Mouse (Mus musculus) stomach, postnatal 0 days (tissue): ENCODE measurements at regions not wholly inside any gene's neighbourhood (a gene's known extent, or its start where the extent isn't known, plus 50 kb on each side); places are given as distances from the start of the nearest gene placed in this dataset.

Experiments
- ATAC-seq: fragments of 200-750 bp; cut with Nextera tagmentation; 2 replicates; pipeline ENCODE4 v1.8.0; 2017; ENCODE audit not compliant: low FRiP score, low TSS enrichment
- DNase-seq: peaks from one replicate; pipeline ENCODE4 v3.0.0-alpha.2; 2016; ENCODE audit warnings: low spot score
- H3K27ac ChIP-seq: fragments of 300-500 bp; sonication (generic); replicated peaks from 2 replicates; pipeline ENCODE4 v1.5.1; 2014; ENCODE audit warnings: mild to moderate bottlenecking, control low read depth
- H3K27me3 ChIP-seq: fragments of 300-500 bp; sonication (generic); 2 replicates; pipeline ENCODE4 v1.6.1; 2014; ENCODE audit warnings: low read length; ENCODE audit not compliant: control insufficient read depth, insufficient read depth
- H3K36me3 ChIP-seq: fragments of 300-500 bp; sonication (generic); 2 replicates; pipeline ENCODE4 v1.6.1; 2014; ENCODE audit warnings: low read length, mixed read lengths; ENCODE audit not compliant: control insufficient read depth, insufficient read depth
- H3K4me1 ChIP-seq: fragments of 300-500 bp; sonication (generic); replicated peaks from 2 replicates; pipeline ENCODE4 v1.6.1; 2014; ENCODE audit warnings: antibody characterized with exemption; ENCODE audit not compliant: control insufficient read depth, insufficient read depth
- H3K4me2 ChIP-seq: fragments of 300-500 bp; sonication (generic); replicated peaks from 2 replicates; pipeline ENCODE4 v1.6.1; 2014; ENCODE audit warnings: low read depth, mild to moderate bottlenecking, control low read depth, moderate library complexity
- H3K4me3 ChIP-seq: fragments of 300-500 bp; sonication (generic); 2 replicates; pipeline ENCODE4 v1.5.1; 2014; ENCODE audit warnings: low read depth, low read length, control low read depth
- H3K9ac ChIP-seq: fragments of 300-500 bp; sonication (generic); 2 replicates; pipeline ENCODE4 v1.6.1; 2014; ENCODE audit warnings: mild to moderate bottlenecking, low read length, control low read depth, mixed read lengths
- H3K9me3 ChIP-seq: fragments of 300-500 bp; sonication (generic); 2 replicates; pipeline ENCODE4 v1.6.1; 2016; ENCODE audit warnings: low read length; ENCODE audit not compliant: control insufficient read depth
- CTCF ChIP-seq: IDR thresholded peaks from 2 replicates; pipeline ENCODE4 v1.5.1; 2016; ENCODE audit warnings: antibody characterized with exemption, low read depth, mild to moderate bottlenecking, moderate library complexity
- EP300 ChIP-seq: optimal IDR thresholded peaks from 2 replicates; pipeline ENCODE3; 2016; ENCODE audit warnings: antibody characterized with exemption
- WGBS: fragments of 180-500 bp; shearing (Covaris S2); extraction: QIAGEN DNeasy Blood & Tissue Kit; methylation state at CpG from one replicate; pipeline ENCODE4 v1.1.7; 2014; 5-methylcytosine and 5-hydroxymethylcytosine counted together

DNA sequence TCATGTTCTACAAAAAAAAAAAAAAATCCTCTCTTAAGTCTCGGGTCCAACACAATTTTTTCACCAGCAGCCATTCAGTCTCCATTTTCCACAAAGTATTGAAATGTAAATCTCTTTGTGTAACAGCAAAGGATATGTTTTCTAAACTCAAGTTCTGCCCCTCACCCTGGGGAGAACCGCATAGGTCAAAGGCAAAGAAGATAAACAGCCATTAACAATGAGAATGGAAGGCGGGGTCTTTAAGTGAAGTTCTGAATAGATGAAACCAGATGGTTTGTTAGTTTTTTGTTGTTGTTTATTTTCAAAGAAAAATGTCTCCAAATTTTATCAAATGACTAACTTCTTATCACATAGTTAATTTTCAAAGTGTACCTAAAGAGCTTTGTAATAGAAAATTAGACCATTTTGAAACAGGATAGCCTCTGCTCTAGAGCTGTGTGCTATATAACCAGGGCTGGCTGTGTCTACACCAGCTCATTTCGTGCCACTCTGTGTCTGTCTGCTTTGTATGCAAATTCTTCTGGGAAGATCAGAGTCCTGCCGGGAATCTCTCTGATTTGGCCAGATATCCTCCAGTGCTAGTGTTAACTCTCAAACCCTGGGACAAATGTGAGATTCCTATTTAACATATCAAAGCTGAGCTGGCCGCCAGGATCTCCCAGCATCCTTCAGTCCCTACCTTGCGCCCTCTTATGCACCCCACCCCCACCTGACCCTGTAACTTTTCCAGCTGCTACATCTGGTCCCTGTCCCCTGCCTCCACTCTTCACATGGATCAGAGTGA is 240.9 kb downstream of the Qk start:
- TF ChIP-seq CTCF (no peak), EP300 (no peak)
- H3K4me1 ChIP-seq, result no peaks in the 10 kb centered on the region
- no peak for ATAC-seq

DNA sequence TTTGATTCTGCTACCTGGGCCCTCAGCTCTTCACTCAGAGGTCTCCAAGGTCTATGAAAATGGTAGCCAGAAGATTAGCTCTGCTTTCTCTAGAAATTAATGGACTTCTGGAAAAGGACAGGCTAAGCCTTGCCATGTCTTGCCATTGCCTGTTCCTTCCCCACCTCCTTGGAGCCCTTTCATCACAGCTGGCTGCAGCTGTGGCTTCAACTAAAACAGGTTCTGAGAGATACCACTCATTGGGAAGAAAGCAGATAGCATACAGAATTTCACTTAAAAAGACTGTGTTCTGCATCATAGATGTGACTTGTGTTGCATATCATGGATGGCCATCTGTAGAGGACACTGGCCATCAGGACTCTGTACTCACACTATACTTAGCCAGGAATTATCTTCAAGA is 246.4 kb downstream of the Qk start:
- ATAC-seq (no peak), DNase-seq (no peak)
- Histone ChIP-seq H3K4me2 (no peak overlapping the region), H3K9ac (no peak overlapping the region), H3K27ac (no peak overlapping the region), H3K27me3 (no peaks in the 10 kb centered on the region), H3K36me3 (no peaks in the 10 kb centered on the region), H3K9me3 (no peaks in the 10 kb centered on the region), H3K4me3 (no peak overlapping the region), H3K4me1 (no peaks in the 10 kb centered on the region)
- no peak for TF ChIP-seq CTCF
- no peak for TF ChIP-seq EP300

More for the DNA sequence above, 240.9 kb downstream of the Qk start:
- Histone ChIP-seq H3K36me3 (no peaks in the 10 kb centered on the region), H3K4me3 (no peak overlapping the region), H3K9me3 (no peaks in the 10 kb centered on the region), H3K27ac (no peak overlapping the region), H3K27me3 (no peaks in the 10 kb centered on the region), H3K4me2 (no peak overlapping the region), H3K9ac (no peak overlapping the region)
- DNase-seq, result no peak
- 59% methylated on average over 7 of the region's 7 CpGs for WGBS

DNA sequence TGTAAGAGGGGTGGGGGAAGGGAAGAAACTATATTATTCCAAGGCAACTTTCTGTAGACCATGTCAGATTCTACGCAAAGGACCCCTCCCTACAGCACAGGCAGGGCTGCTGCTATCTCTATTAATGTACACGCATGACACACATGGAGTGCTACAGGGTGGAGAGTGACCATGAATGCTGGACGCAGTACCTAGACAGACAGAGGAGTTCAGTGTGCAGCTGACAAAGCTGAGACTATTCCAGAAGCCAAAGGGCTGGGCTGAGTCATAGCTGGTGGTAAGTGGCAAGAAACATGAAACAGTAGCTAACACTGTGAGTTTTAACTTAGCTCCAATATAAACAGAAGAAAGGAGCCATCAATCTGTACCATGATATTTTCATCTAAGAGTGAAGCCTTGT is 250.4 kb downstream of the Qk start:
- Histone ChIP-seq H3K9ac (no peak overlapping the region), H3K4me3 (no peak overlapping the region), H3K27me3 (no peaks in the 10 kb centered on the region), H3K4me1 (no peaks in the 10 kb centered on the region), H3K9me3 (no peaks in the 10 kb centered on the region), H3K4me2 (no peak overlapping the region), H3K27ac (no peak overlapping the region), H3K36me3 (no peaks in the 10 kb centered on the region)
- 78% methylated on average over 3 of the region's 3 CpGs for WGBS
- ATAC-seq (no peak), DNase-seq (no peak)
- TF ChIP-seq EP300 (no peak), CTCF (no peak)

DNA sequence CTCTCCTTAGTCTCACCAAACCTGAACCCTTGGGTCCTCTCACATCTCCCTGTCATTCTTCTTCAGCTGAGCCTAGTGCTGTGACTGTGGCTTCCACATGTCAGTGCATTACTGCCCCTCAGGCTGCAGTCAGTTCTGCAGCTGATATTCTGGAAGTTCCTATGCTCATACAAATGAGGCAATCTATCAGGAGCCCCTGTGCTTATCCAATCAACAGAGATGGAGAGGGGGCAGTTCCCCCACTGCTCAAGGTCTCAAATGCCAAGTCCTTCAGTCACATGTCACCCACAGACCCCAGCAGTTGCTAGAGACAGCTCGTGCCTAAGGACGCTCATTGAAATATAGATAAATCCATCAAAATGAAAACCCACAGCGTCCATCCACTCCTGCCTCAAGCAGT is 254.5 kb downstream of the Qk start:
- H3K4me3 ChIP-seq, result no peak overlapping the region
- no peak overlapping the region for H3K4me2 ChIP-seq
- H3K9me3 ChIP-seq, result no peaks in the 10 kb centered on the region
- H3K27me3 ChIP-seq, result no peaks in the 10 kb centered on the region
- TF ChIP-seq CTCF, result no peak
- TF ChIP-seq EP300, result no peak
- no peaks in the 10 kb centered on the region for H3K4me1 ChIP-seq
- ATAC-seq, result no peak
- 88% methylated on average over 3 of the region's 3 CpGs for WGBS
- H3K9ac ChIP-seq, result no peak overlapping the region
- H3K27ac ChIP-seq, result no peak overlapping the region
- H3K36me3 ChIP-seq, result no peaks in the 10 kb centered on the region
- no peak for DNase-seq

DNA sequence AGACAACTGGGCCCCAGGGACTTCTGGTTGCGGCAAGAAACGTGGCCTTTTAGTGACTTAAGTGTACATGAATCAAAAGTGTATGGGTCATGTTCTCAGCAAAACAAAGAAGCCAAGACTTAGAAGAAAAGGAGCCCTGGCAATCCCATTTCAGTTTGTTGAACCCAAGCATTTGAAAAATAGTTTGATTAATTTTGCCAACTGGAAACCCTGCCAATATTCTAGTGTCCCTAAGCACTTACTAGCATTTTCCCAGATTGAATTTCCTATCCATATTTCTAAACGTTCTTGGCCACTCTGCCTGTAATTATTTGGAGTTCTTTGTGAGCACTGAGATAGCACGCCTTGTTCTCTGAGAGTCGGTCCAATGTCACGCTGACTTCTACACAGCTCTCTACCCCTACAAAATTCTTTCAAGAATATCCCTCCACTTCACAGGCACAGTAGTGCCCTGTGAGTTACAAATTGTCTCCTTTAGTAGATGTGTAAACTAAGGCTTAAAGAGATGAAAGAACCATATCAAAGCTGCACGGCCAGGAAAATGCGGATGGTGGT is 257.0 kb downstream of the Qk start:
- WGBS, result 57% methylated on average over 8 of the region's 8 CpGs
- no peaks in the 10 kb centered on the region for H3K36me3 ChIP-seq
- H3K27ac ChIP-seq, result no peak overlapping the region
- H3K27me3 ChIP-seq, result no peaks in the 10 kb centered on the region
- H3K9ac ChIP-seq, result no peak overlapping the region
- no peak overlapping the region for H3K4me3 ChIP-seq
- no peaks in the 10 kb centered on the region for H3K4me1 ChIP-seq
- TF ChIP-seq CTCF (no peak), EP300 (no peak)
- ATAC-seq (no peak), DNase-seq (no peak)
- H3K4me2 ChIP-seq, result no peak overlapping the region
- H3K9me3 ChIP-seq, result no peaks in the 10 kb centered on the region

DNA sequence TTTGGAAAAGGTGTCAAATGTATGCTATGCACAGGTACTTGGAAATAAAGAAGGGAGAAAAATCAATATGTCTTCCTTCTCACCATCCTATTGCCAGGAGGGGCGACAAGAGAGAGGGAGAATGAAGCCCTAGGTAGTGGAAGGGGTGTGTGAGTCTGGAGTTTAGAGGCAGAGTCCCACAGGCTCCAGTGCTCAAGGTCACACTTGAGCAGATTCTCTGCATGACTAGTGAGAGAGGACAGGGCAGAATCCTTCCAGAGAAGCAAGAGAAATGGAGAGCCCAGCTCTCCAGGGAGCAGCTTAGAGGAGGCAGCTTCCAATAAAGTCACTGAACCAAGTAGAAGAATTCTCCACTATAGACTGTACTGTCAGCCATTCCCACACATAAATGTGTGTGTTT is 261.9 kb downstream of the Qk start:
- no peaks in the 10 kb centered on the region for H3K9me3 ChIP-seq
- no peaks in the 10 kb centered on the region for H3K4me1 ChIP-seq
- H3K4me2 ChIP-seq, result no peak overlapping the region
- no peak overlapping the region for H3K4me3 ChIP-seq
- no peak for ATAC-seq
- H3K36me3 ChIP-seq, result no peaks in the 10 kb centered on the region
- WGBS, result 63% methylated on average over 1 of the region's 1 CpGs
- TF ChIP-seq EP300, result no peak
- TF ChIP-seq CTCF, result no peak
- H3K27me3 ChIP-seq, result no peaks in the 10 kb centered on the region
- DNase-seq, result no peak
- H3K27ac ChIP-seq, result no peak overlapping the region
- H3K9ac ChIP-seq, result no peak overlapping the region
